Mouse (Mus musculus): ENCODE measurements around the gene Runx2.

GRCm38 (mm10) chr17:44617741-44618140, 196.9 kb downstream of the Runx2 start:
- TF ChIP-seq POLR2A (IDR thresholded peaks at IDR 0.05; ENCODE audit: borderline replicate concordance, low read depth, low read length) = no peak
- no peak for TF ChIP-seq CTCF (IDR thresholded peaks at IDR 0.05; ENCODE audit: low read depth, low read length)

All from bone marrow macrophage, adult 2 months (primary cell).